Mouse (Mus musculus): ENCODE results near the gene Trpm1. TPM values are rescaled to one million over a fixed set of nuclear protein-coding genes. Genes with fewer than 3 reads are reported as not detected.

Gene Trpm1
- polyA plus RNA-seq, 1 experiment from 2014 or later = 1.0 TPM

GRCm38 (mm10) chr7:64223215-64223614, 69.6 kb downstream of the Trpm1 start:
- Histone ChIP-seq H3K27ac (no peak overlapping the region), H3K4me1 (peaks cover 6% of the 10 kb centered on the region; the same call in 1 of the 2 replicates), H3K9ac (no peak overlapping the region), H3K36me3 (no peaks in the 10 kb centered on the region), H3K4me3 (no peak overlapping the region), H3K9me3 (no peaks in the 10 kb centered on the region), H3K4me2 (no peak overlapping the region), H3K27me3 (no peaks in the 10 kb centered on the region)
- ATAC-seq (ENCODE audit: insufficient number of reproducible peaks, low FRiP score, low TSS enrichment, low read depth) = no peak
- 92% methylated on average over 5 of the region's 5 CpGs for WGBS

- no peak overlapping the region for H3K4me3 ChIP-seq
- ATAC-seq (ENCODE audit: insufficient number of reproducible peaks, low FRiP score, low TSS enrichment, low read depth) = no peak
- no peak overlapping the region for H3K27ac ChIP-seq
- no peak overlapping the region for H3K4me2 ChIP-seq
- H3K4me1 ChIP-seq = peaks cover 6% of the 10 kb centered on the region; the same call in 1 of the 2 replicates
- no peaks in the 10 kb centered on the region for H3K27me3 ChIP-seq
- H3K9ac ChIP-seq = no peak overlapping the region
- H3K36me3 ChIP-seq = no peaks in the 10 kb centered on the region
- WGBS = 82% methylated on average over 27 of the region's 27 CpGs
- no peaks in the 10 kb centered on the region for H3K9me3 ChIP-seq
These were observed 72.9 kb downstream of the Trpm1 start for GRCm38 (mm10) chr7:64226339-64227194.

- Histone ChIP-seq H3K4me2 (no peak overlapping the region), H3K9me3 (no peaks in the 10 kb centered on the region), H3K36me3 (no peaks in the 10 kb centered on the region), H3K27ac (no peak overlapping the region), H3K4me1 (peaks cover 6% of the 10 kb centered on the region; the same call in 1 of the 2 replicates), H3K9ac (no peak overlapping the region), H3K4me3 (no peak overlapping the region), H3K27me3 (no peaks in the 10 kb centered on the region)
- WGBS = 69% methylated on average over 5 of the region's 5 CpGs
- no peak for ATAC-seq (ENCODE audit: insufficient number of reproducible peaks, low FRiP score, low TSS enrichment, low read depth)
These were observed 74.0 kb downstream of the Trpm1 start for GRCm38 (mm10) chr7:64227586-64227985.

GRCm38 (mm10) chr7:64228300-64228699, 74.7 kb downstream of the Trpm1 start:
- Histone ChIP-seq H3K4me3 (no peak overlapping the region), H3K27ac (no peak overlapping the region), H3K36me3 (no peaks in the 10 kb centered on the region), H3K27me3 (no peaks in the 10 kb centered on the region), H3K4me1 (peaks cover 6% of the 10 kb centered on the region; the same call in 1 of the 2 replicates), H3K4me2 (no peak overlapping the region), H3K9ac (no peak overlapping the region), H3K9me3 (no peaks in the 10 kb centered on the region)
- ATAC-seq (ENCODE audit: insufficient number of reproducible peaks, low FRiP score, low TSS enrichment, low read depth) = no peak
- 75% methylated on average over 2 of the region's 2 CpGs for WGBS

GRCm38 (mm10) chr7:64229911-64230310, 76.3 kb downstream of the Trpm1 start:
- H3K27ac ChIP-seq = no peak overlapping the region
- H3K9me3 ChIP-seq = no peaks in the 10 kb centered on the region
- WGBS = 81% methylated on average over 8 of the region's 8 CpGs
- ATAC-seq (ENCODE audit: insufficient number of reproducible peaks, low FRiP score, low TSS enrichment, low read depth) = no peak
- no peak overlapping the region for H3K9ac ChIP-seq
- no peak overlapping the region for H3K4me3 ChIP-seq
- no peaks in the 10 kb centered on the region for H3K27me3 ChIP-seq
- no peak overlapping the region for H3K4me2 ChIP-seq
- no peaks in the 10 kb centered on the region for H3K36me3 ChIP-seq
- H3K4me1 ChIP-seq = peaks cover 6% of the 10 kb centered on the region; the same call in 1 of the 2 replicates

- no peak overlapping the region for H3K4me3 ChIP-seq
- no peak overlapping the region for H3K27ac ChIP-seq
- H3K9ac ChIP-seq = no peak overlapping the region
- no peaks in the 10 kb centered on the region for H3K36me3 ChIP-seq
- H3K4me1 ChIP-seq = peaks cover 6% of the 10 kb centered on the region; the same call in 1 of the 2 replicates
- H3K27me3 ChIP-seq = no peaks in the 10 kb centered on the region
- 94% methylated on average over 1 of the region's 1 CpGs for WGBS
- H3K4me2 ChIP-seq = no peak overlapping the region
- no peaks in the 10 kb centered on the region for H3K9me3 ChIP-seq
- no peak for ATAC-seq (ENCODE audit: insufficient number of reproducible peaks, low FRiP score, low TSS enrichment, low read depth)
These were observed 77.4 kb downstream of the Trpm1 start for GRCm38 (mm10) chr7:64231001-64231400.

- no peak for ATAC-seq (ENCODE audit: insufficient number of reproducible peaks, low FRiP score, low TSS enrichment, low read depth)
- Histone ChIP-seq H3K9ac (no peak overlapping the region), H3K27me3 (no peaks in the 10 kb centered on the region), H3K4me3 (no peak overlapping the region), H3K27ac (no peak overlapping the region), H3K4me2 (no peak overlapping the region), H3K4me1 (peaks cover 6% of the 10 kb centered on the region; the same call in 1 of the 2 replicates), H3K36me3 (no peaks in the 10 kb centered on the region), H3K9me3 (no peaks in the 10 kb centered on the region)
- WGBS = 71% methylated on average over 2 of the region's 2 CpGs
These were observed 78.4 kb downstream of the Trpm1 start for GRCm38 (mm10) chr7:64231996-64232395.

- WGBS = 91% methylated on average over 5 of the region's 5 CpGs
- ATAC-seq (ENCODE audit: insufficient number of reproducible peaks, low FRiP score, low TSS enrichment, low read depth) = no peak
- no peak overlapping the region for H3K9ac ChIP-seq
- H3K27ac ChIP-seq = no peak overlapping the region
- H3K9me3 ChIP-seq = no peaks in the 10 kb centered on the region
- no peaks in the 10 kb centered on the region for H3K36me3 ChIP-seq
- no peak overlapping the region for H3K4me2 ChIP-seq
- no peaks in the 10 kb centered on the region for H3K27me3 ChIP-seq
- no peak overlapping the region for H3K4me3 ChIP-seq
- peaks cover 3% of the 10 kb centered on the region; the same call in 1 of the 2 replicates for H3K4me1 ChIP-seq
These were observed 80.7 kb downstream of the Trpm1 start for GRCm38 (mm10) chr7:64234310-64234820.

GRCm38 (mm10) chr7:64236521-64236920, 82.9 kb downstream of the Trpm1 start:
- Histone ChIP-seq H3K27ac (no peak overlapping the region), H3K4me2 (no peak overlapping the region), H3K4me1 (peaks cover 11% of the 10 kb centered on the region), H3K27me3 (no peaks in the 10 kb centered on the region), H3K9ac (no peak overlapping the region), H3K9me3 (no peaks in the 10 kb centered on the region), H3K4me3 (no peak overlapping the region), H3K36me3 (no peaks in the 10 kb centered on the region)
- WGBS = 70% methylated on average over 4 of the region's 4 CpGs
- no peak for ATAC-seq (ENCODE audit: insufficient number of reproducible peaks, low FRiP score, low TSS enrichment, low read depth)

GRCm38 (mm10) chr7:64237747-64238146, 84.1 kb downstream of the Trpm1 start:
- no peak overlapping the region for H3K27ac ChIP-seq
- H3K27me3 ChIP-seq = no peaks in the 10 kb centered on the region
- H3K9me3 ChIP-seq = no peaks in the 10 kb centered on the region
- H3K9ac ChIP-seq = no peak overlapping the region
- WGBS = 90% methylated on average over 8 of the region's 8 CpGs
- H3K4me2 ChIP-seq = no peak overlapping the region
- ATAC-seq (ENCODE audit: insufficient number of reproducible peaks, low FRiP score, low TSS enrichment, low read depth) = no peak
- no peaks in the 10 kb centered on the region for H3K36me3 ChIP-seq
- H3K4me3 ChIP-seq = no peak overlapping the region
- peaks cover 17% of the 10 kb centered on the region for H3K4me1 ChIP-seq

- Histone ChIP-seq H3K4me1 (peaks cover 17% of the 10 kb centered on the region), H3K9ac (no peak overlapping the region), H3K4me3 (no peak overlapping the region), H3K4me2 (no peak overlapping the region), H3K9me3 (no peaks in the 10 kb centered on the region), H3K27me3 (no peaks in the 10 kb centered on the region), H3K36me3 (no peaks in the 10 kb centered on the region), H3K27ac (no peak overlapping the region)
- peak; percentile 12; the same call in 1 of the 2 replicates for ATAC-seq (ENCODE audit: insufficient number of reproducible peaks, low FRiP score, low TSS enrichment, low read depth)
- 71% methylated on average over 7 of the region's 7 CpGs for WGBS
These were observed 84.9 kb downstream of the Trpm1 start for GRCm38 (mm10) chr7:64238410-64239086.
